Mouse (Mus musculus): ENCODE results near the gene March4.

- TF ChIP-seq EP300 (optimal IDR thresholded peaks at IDR 0.05) (no peak), CTCF (IDR thresholded peaks at IDR 0.05; ENCODE audit: low read depth) (no peak)
Observed at GRCm38 (mm10) chr1:72414561-72415253, 122.0 kb downstream of the March4 start.
